Mouse (Mus musculus) megakaryocyte-erythroid progenitor cell, adult 5 weeks (primary cell): ENCODE measurements around the gene Mutyh. TPM values are rescaled to one million over a fixed set of nuclear protein-coding genes. Genes with fewer than 3 reads are reported as not detected.

Experiments used
- polyA plus RNA-seq: library from polyadenylated mRNA; stranded (reverse); fragments of >175 nt; gene quantifications from 2 replicates; pipeline ENCODE4 v1.2.3, GENCODE M21; 2012

The Mutyh gene
- 13.8 and 14.7 TPM in 2 replicates for polyA plus RNA-seq

GRCm38 (mm10) chr4:116807197-116808129 is at the start of gene Mutyh, which contains the start of gene Toe1:
Gene Mutyh, plus strand, starts transcription at chr4:116807723.
Gene Toe1, minus strand, starts transcription at chr4:116807640.

GRCm38 (mm10) chr4:116821694-116822016 is 14.1 kb downstream of the Mutyh start, which contains the start of gene Hpdl:
Gene Hpdl, minus strand, starts transcription at chr4:116821707.

Other genes with a start within 250 kb of the Mutyh start
- gene Ccdc17, start 211.1 kb upstream of the Mutyh start, polyA plus RNA-seq: 0.88 and 1.0 TPM in 2 replicates
- gene Nasp, start 179.8 kb upstream of the Mutyh start, polyA plus RNA-seq: 16.4 and 20.2 TPM in 2 replicates
- gene Akr1a1, start 156.0 kb upstream of the Mutyh start, polyA plus RNA-seq: 127 and 140 TPM in 2 replicates
- 14.1 and 16.4 TPM in 2 replicates for gene Prdx1, start 122.2 kb upstream of the Mutyh start, polyA plus RNA-seq
- 1.2 and 1.6 TPM in 2 replicates for gene Mmachc, start 99.3 kb upstream of the Mutyh start, polyA plus RNA-seq
- gene Ccdc163, start 99.2 kb upstream of the Mutyh start, polyA plus RNA-seq: 2.8 and 5.8 TPM in 2 replicates
- 3.2 and 3.6 TPM in 2 replicates for gene Tesk2, start 86.8 kb upstream of the Mutyh start, polyA plus RNA-seq
- gene Toe1, start 83 bp upstream of the Mutyh start, polyA plus RNA-seq: 3.6 and 3.9 TPM in 2 replicates
- gene Hpdl, start 14.0 kb downstream of the Mutyh start, polyA plus RNA-seq: 0.47 and 0.55 TPM in 2 replicates
- 0.01 and 0.04 TPM in 2 replicates for gene Zswim5, start 69.7 kb downstream of the Mutyh start, polyA plus RNA-seq
- gene Urod, start 186.7 kb downstream of the Mutyh start, polyA plus RNA-seq: 40.2 and 44.6 TPM in 2 replicates
- gene Hectd3, start 187.6 kb downstream of the Mutyh start, polyA plus RNA-seq: 22.4 and 23.6 TPM in 2 replicates
- 4.7 and 5.1 TPM in 2 replicates for gene Eif2b3, start 211.7 kb downstream of the Mutyh start, polyA plus RNA-seq